Mouse (Mus musculus) kidney, adult 2 months (tissue): Measurements from ENCODE around the gene Faf1. TPM values are rescaled to one million over a fixed set of nuclear protein-coding genes. Genes with fewer than 3 reads are reported as not detected.
A peak's percentile ranks its signal among the peaks of the same experiment; 100 is the strongest.

ENCODE experiments used
- DNase-seq: peaks from one replicate; pipeline ENCODE4 v3.0.0; 2021
- H3K27ac ChIP-seq: fragments of 200-500 bp; 2 replicates; pipeline ENCODE4 v1.5.1; 2012; ENCODE audit warnings: low read depth, low read length, control low read depth, inconsistent platforms; ENCODE audit not compliant: insufficient read depth
- H3K27me3 ChIP-seq: fragments of 200-500 bp; replicated peaks from 2 replicates; pipeline ENCODE4 v1.6.1; 2012; ENCODE audit warnings: mild to moderate bottlenecking, moderate library complexity, low read length, inconsistent platforms; ENCODE audit not compliant: control insufficient read depth, insufficient read depth
- H3K36me3 ChIP-seq: fragments of 200-500 bp; 2 replicates; pipeline ENCODE4 v1.6.1; 2012; ENCODE audit warnings: mild to moderate bottlenecking, moderate library complexity, low read length, inconsistent platforms; ENCODE audit not compliant: control insufficient read depth, insufficient read depth
- H3K4me1 ChIP-seq: fragments of 200-500 bp; 2 replicates; pipeline ENCODE4 v1.6.1; 2011; ENCODE audit warnings: low read length; ENCODE audit not compliant: control insufficient read depth, insufficient read depth
- H3K4me3 ChIP-seq: fragments of 200-500 bp; 2 replicates; pipeline ENCODE4 v1.5.1; 2011; ENCODE audit warnings: mild to moderate bottlenecking, low read depth, low read length, control low read depth; ENCODE audit not compliant: insufficient read depth
- CTCF ChIP-seq: fragments of 200-500 bp; conservative IDR thresholded peaks from 2 replicates; pipeline ENCODE4 v1.5.1; 2011; ENCODE audit warnings: low read depth, mild to moderate bottlenecking, control low read depth, low read length, moderate library complexity, mixed read lengths; ENCODE audit not compliant: insufficient read depth, insufficient read length
- POLR2A ChIP-seq: fragments of 200-500 bp; IDR thresholded peaks from one replicate; pipeline ENCODE4 v1.6.1; 2011; ENCODE audit warnings: low read depth, low read length, control low read depth
- WGBS: fragments of 180-500 bp; shearing (Covaris S2); methylation state at CpG from one replicate; pipeline ENCODE4 v1.1.7; 2018; 5-methylcytosine and 5-hydroxymethylcytosine counted together
- polyA plus RNA-seq: library from polyadenylated mRNA; depleted of rRNA; stranded (reverse); fragments of >200 nt; gene quantifications from 2 replicates; pipeline ENCODE4 v1.2.3, GENCODE M21; 2012

Gene Faf1
- polyA plus RNA-seq, 1 experiment: 8.7 TPM

DNA sequence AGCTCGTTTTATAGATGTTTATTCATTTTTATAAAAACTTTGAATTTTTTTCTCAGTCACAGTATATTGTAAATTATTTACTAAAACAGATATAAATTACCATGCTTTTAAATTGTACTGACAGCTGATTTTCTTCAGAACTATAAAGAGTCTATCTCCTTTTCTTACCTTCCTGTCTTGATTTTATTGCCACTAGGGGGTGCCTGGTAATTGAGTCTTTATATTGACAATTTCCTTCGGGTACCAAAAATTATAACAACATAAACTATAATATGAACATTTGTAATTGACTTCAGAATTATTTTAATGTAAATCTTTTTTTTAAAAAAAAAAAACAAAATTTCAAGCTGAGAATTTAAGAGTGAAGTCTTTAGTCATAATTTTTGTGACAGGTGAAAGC is 67.6 kb downstream of the Faf1 start:
- no peaks in the 10 kb centered on the region for H3K27me3 ChIP-seq
- no peaks in the 10 kb centered on the region; the same call in 1 of the 2 replicates for H3K36me3 ChIP-seq
- H3K4me1 ChIP-seq: no peaks in the 10 kb centered on the region
- H3K27ac ChIP-seq: no peak overlapping the region
- 85% methylated on average over 2 of the region's 2 CpGs for WGBS
- no peak overlapping the region for H3K4me3 ChIP-seq
- TF ChIP-seq POLR2A (no peak), CTCF (no peak)
- no peak for DNase-seq

DNA sequence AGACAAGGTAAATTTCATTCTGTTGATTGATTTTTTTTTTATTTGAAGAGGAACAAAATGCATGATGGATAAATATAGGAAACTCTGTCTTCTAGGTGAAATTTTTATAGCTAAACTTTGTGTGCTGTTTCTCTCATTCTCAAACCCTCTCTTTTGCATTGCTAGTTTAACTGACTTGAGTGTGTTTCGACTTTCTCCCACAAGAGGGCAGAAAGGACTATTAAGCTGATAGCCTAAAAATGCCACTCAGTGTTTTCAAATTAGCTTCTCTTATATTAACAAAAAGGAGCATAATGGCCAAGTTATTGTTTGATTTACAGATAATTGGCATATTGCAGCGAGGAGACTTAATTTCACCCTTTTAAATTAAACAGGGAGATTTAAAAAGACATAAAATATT is 82.6 kb downstream of the Faf1 start:
- Histone ChIP-seq H3K4me1 (no peaks in the 10 kb centered on the region; the same call in 1 of the 2 replicates), H3K4me3 (no peak overlapping the region), H3K27ac (no peak overlapping the region), H3K36me3 (no peaks in the 10 kb centered on the region), H3K27me3 (no peaks in the 10 kb centered on the region)
- TF ChIP-seq POLR2A (no peak), CTCF (peak; percentile 29; the same call in 1 of the 2 replicates)
- peak; percentile 49 for DNase-seq
- WGBS: 44% methylated on average over 2 of the region's 2 CpGs

DNA sequence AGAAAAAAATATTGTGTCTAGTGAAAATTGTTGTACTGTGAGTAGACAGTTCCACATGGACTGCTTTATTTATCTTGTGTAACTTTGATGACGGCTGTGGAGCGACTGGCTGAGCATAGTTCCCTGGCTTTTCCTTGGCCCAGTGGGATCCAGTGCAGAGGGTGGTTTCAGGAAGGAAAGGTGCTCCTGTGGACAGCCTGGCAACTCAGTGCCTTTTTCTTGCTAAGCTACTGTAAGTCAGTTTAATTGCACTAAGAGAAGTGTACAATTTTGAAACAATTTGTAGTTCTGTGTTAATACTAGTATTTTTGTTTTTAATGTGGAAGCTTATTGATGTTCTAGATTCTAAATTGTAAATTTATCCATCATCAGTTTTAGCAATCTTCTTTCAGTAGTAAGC is 83.5 kb downstream of the Faf1 start:
- Histone ChIP-seq H3K4me1 (no peaks in the 10 kb centered on the region), H3K4me3 (no peak overlapping the region), H3K27me3 (no peaks in the 10 kb centered on the region), H3K27ac (no peak overlapping the region), H3K36me3 (no peaks in the 10 kb centered on the region)
- TF ChIP-seq POLR2A: no peak
- no peak for TF ChIP-seq CTCF
- no peak for DNase-seq
- WGBS: 67% methylated on average over 2 of the region's 2 CpGs

DNA sequence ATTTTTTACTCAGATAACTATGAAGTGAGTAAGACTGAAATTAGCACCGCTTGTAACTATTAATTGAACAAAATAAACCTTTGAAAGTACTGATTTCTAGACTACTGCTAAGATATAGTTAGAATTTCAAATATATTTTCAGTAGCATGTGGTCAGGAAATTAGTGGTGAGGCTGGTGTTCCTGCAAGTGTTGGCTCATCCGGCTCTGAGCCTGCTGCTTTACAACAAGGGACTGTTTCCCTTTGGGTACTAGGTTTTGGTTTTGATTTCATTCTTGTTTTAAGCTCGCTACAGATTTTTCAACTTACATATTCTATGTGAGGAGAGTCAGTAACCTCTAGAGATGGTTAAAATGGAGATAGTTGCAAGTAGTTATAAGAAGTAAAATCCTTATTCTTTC is 84.1 kb downstream of the Faf1 start:
- DNase-seq: no peak
- Histone ChIP-seq H3K27me3 (no peaks in the 10 kb centered on the region), H3K4me1 (no peaks in the 10 kb centered on the region), H3K36me3 (no peaks in the 10 kb centered on the region), H3K4me3 (no peak overlapping the region), H3K27ac (no peak overlapping the region)
- TF ChIP-seq POLR2A: no peak
- TF ChIP-seq CTCF: no peak
- 78% methylated on average over 3 of the region's 3 CpGs for WGBS

DNA sequence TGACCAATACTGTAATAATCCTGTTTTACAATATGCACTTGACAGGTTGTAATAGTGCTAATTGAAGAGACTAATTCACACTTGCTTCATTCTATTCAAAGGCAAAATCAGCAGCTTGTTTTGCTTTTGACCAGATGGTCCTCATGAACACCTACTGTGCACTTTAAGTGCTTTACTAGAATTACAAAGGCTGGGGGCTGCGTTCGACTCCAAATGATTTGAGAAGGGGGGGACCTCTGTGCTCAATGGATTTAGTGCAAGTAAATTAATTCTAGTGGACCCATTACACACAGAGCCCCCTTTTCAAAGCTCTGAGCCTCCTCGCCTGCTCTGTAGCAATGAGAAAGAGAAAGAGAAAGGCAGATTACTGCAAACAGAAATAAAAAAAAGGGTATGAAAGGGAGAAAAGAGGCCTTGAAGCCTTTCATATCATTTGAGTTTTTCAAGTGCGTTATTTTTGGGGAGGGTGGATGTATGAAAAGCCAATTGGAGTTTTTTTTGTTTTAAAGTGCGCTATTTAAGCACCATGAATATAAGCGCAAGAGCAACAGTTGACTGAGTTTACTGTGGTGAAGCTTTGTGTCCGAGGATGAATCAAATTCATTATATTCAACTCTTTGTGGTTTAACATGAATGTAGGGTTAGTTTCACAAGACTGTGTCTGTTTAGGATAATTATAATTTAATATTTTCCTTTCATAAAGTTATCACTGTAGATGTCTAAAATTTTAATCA is 86.5 kb downstream of the Faf1 start:
- Histone ChIP-seq H3K27ac (no peak overlapping the region), H3K27me3 (no peaks in the 10 kb centered on the region), H3K4me3 (no peak overlapping the region), H3K36me3 (no peaks in the 10 kb centered on the region), H3K4me1 (no peaks in the 10 kb centered on the region)
- TF ChIP-seq CTCF (no peak), POLR2A (no peak)
- 80% methylated on average over 7 of the region's 7 CpGs for WGBS
- DNase-seq: no peak

DNA sequence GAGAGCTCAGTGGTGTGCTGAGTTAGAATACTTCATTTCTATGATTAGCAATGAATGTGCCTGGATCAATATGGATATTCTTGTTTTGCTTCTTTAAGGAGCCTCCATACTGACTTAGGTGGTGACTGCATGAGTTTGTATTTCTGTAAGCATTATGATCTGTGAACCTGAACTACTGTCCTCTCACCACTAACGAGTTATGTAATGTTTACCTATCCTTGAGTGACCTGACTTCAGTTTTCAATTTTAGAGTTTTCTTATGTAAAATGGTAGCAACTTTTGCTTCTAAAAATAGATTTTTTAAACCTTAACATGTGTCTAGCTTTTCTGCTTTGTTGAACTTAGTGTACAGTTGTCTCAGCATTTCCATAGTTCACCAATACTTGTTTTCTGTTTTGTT is 92.7 kb downstream of the Faf1 start:
- 47% methylated on average over 1 of the region's 1 CpGs for WGBS
- DNase-seq: peak; percentile 25

DNA sequence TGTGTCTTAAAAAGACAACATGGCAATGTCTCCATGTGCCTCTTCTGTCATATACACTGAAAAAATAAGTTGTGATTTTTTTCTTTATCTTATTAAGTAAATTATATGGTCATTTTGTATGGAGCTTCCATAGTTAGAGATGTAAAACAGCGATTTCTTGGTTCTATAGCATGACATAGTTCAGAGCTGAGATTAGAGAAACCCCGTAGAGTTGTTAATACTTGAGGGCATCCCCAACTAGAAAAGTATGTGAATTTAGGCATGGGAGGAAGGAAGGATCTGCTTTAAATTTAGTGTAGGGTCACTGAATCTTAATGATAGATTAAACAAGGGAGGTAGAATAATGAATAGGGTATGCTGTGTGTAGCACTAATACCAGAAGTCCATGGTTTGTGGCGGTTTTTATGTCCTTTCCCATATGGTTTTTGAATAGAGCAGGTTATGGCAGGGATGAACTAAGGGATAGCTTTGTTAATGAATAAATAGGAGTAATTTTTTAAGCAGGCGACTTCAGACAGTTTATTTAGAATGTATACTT is 106.3 kb downstream of the Faf1 start:
- TF ChIP-seq POLR2A (no peak), CTCF (no peak)
- Histone ChIP-seq H3K27me3 (no peaks in the 10 kb centered on the region), H3K36me3 (no peaks in the 10 kb centered on the region), H3K4me1 (no peaks in the 10 kb centered on the region), H3K4me3 (no peak overlapping the region), H3K27ac (no peak overlapping the region)
- DNase-seq: no peak
- WGBS: 96% methylated on average over 4 of the region's 4 CpGs

More for the DNA sequence above, 92.7 kb downstream of the Faf1 start:
- Histone ChIP-seq H3K36me3 (no peaks in the 10 kb centered on the region), H3K27me3 (no peaks in the 10 kb centered on the region), H3K27ac (no peak overlapping the region), H3K4me1 (peaks cover 3% of the 10 kb centered on the region; the same call in 1 of the 2 replicates), H3K4me3 (no peak overlapping the region)
- TF ChIP-seq CTCF (no peak), POLR2A (no peak)
